Mouse (Mus musculus) macrophage (primary cell): ENCODE data around the gene Cdcp1. TPM values are rescaled to one million over a fixed set of nuclear protein-coding genes. Genes with fewer than 3 reads are reported as not detected.

Experiments
- H3K27ac ChIP-seq: fragments of 350-480 bp; formaldehyde crosslinking; 2 replicates; pipeline ENCODE4 v1.9.0; 2021
- H3K36me3 ChIP-seq: fragments of 350-480 bp; formaldehyde crosslinking; 2 replicates; pipeline ENCODE4 v1.9.0; 2021; ENCODE audit errors: inconsistent target
- H3K4me3 ChIP-seq: fragments of 350-480 bp; formaldehyde crosslinking; 2 replicates; pipeline ENCODE4 v1.9.0; 2021; ENCODE audit errors: inconsistent target
- H3K79me2 ChIP-seq: fragments of 350-480 bp; formaldehyde crosslinking; 2 replicates; pipeline ENCODE4 v1.9.0; 2021; ENCODE audit errors: inconsistent target
- WGBS: methylation state at CpG from one replicate; pipeline ENCODE4 v1.1.7; 2026; ENCODE audit warnings: inconsistent platforms; ENCODE audit not compliant: missing documents; 5-methylcytosine and 5-hydroxymethylcytosine counted together
- polyA plus RNA-seq: library from polyadenylated mRNA; stranded (reverse); fragments of 250-400 nt; gene quantifications from 3 replicates; pipeline ENCODE4 v1.2.4, GENCODE M21; 2018; ENCODE audit warnings: inconsistent platforms
- total RNA-seq, 78 experiments: library from RNA; depleted of rRNA; stranded (reverse); fragments of 250-400 nt; gene quantifications; 1 replicate in 9 of 78; 2 replicates in 24 of 78; 3 replicates in 43 of 78; 4 replicates in 2 of 78; pipeline ENCODE4 v1.2.4; 2018; ENCODE audit warnings: inconsistent platforms in 56 of 78

Gene Cdcp1
- total RNA-seq (2018; cell fraction: chromatin; rRNA removed), result not detected
- total RNA-seq (2018; cell fraction: cytosol; rRNA removed), result under 1 TPM in 6 of 26 experiments, not detected in 20; 0.03 to 0.05 (median 0.04) TPM
- total RNA-seq (2018; cell fraction: nucleus; rRNA removed), result under 1 TPM in 1 of 26 experiments, not detected in 25; 0.29 TPM
- polyA plus RNA-seq, result 0.06 TPM in 1 of 3 replicates, not detected in the others

GRCm38 (mm10) chr9:123215621-123216440 lies at the start of gene Cdcp1:
TSS of gene Cdcp1 (minus strand) at chr9:123216038.
- Histone ChIP-seq H3K4me3 (no peak within 1 kb of the TSS), H3K79me2 (no peaks in the 10 kb centered on the region), H3K27ac (no peak within 1 kb of the TSS), H3K36me3 (no peaks in the 10 kb centered on the region)
- WGBS, result 11% methylated on average over 45 of the region's 45 CpGs

DNA sequence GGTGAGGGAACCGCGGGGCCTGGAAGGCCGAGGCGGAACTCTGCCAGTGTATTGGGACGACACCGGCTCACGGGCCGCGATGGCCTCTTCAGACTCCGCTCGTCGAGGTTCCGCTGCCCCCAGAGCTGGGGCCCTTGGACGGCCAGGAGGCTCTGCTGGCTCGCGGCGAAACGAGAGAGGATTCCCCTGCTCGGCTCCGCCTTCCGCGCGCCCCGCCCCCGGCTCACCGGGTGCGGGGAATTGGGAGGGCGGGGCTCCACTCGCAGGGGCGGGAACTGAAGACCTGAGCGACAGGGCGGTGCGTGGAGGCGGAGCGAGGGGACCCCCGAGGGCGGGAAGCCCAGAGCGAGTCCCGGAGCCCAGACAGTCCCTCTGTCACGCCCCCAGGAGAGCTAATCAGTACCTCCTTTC lies 44.8 kb upstream of the Cdcp1 start, which contains the start of gene Tmem158:
Tmem158 (minus strand) TSS at position 154 of the 411 bp plus-strand sequence.
- H3K79me2 ChIP-seq, result no peaks in the 10 kb centered on the region
- H3K36me3 ChIP-seq, result no peaks in the 10 kb centered on the region
- H3K27ac ChIP-seq, result no peak within 1 kb of the TSS
- WGBS, result under 1% methylated on average over 38 of the region's 40 CpGs
- peak within 1 kb of the TSS; percentile 15; the same call in 1 of the 2 replicates for H3K4me3 ChIP-seq

DNA sequence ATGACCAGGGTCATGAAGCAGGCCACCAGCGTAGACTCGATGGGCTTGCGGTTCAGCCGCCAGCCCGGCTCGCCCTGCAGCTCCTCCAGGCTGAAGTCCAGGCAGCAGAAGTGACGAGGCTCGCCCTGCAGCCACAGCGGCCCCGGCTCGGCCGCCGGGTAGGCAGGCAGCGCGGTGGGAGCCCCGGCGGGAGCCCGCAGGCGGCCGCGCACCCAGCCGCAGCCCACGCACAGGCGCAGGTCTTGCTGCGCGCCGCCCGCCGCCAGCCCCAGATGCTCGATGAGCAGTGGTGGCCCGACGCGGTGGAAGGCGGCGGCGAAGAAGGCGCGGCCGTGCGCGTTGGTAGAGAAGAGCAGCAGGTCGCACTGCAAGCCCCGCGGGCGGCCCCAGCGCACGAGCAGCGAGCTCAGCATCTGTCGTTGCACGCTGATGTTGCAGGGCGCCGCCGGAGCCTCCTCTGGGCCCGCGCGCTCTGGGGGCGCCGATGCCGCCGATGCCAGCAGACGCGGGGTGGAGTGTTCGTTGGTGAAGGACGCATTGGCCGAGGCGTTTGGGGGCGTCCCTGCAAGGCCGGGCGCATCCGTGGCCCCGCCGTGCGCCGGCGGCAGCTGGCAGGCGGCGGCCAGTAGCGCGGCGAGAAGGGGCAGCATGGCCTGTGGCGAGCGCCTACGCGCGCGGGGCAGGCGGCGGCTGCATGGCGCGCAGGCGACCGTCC lies 44.2 kb upstream of the Cdcp1 start:
- Histone ChIP-seq H3K79me2 (no peaks in the 10 kb centered on the region), H3K4me3 (no peak overlapping the region), H3K27ac (no peak overlapping the region), H3K36me3 (no peaks in the 10 kb centered on the region)
- WGBS, result under 1% methylated on average over 89 of the region's 92 CpGs

GRCm38 (mm10) chr9:123259461-123259895 lies 43.6 kb upstream of the Cdcp1 start:
- Histone ChIP-seq H3K4me3 (no peak overlapping the region; the same call in 1 of the 2 replicates), H3K36me3 (no peaks in the 10 kb centered on the region), H3K27ac (no peak overlapping the region), H3K79me2 (no peaks in the 10 kb centered on the region)
- 3% methylated on average over 43 of the region's 45 CpGs for WGBS

GRCm38 (mm10) chr9:123258796-123259195 lies 43.0 kb upstream of the Cdcp1 start:
- no peak overlapping the region for H3K27ac ChIP-seq
- no peaks in the 10 kb centered on the region for H3K36me3 ChIP-seq
- no peaks in the 10 kb centered on the region for H3K79me2 ChIP-seq
- 83% methylated on average over 10 of the region's 10 CpGs for WGBS
- no peak overlapping the region for H3K4me3 ChIP-seq

DNA sequence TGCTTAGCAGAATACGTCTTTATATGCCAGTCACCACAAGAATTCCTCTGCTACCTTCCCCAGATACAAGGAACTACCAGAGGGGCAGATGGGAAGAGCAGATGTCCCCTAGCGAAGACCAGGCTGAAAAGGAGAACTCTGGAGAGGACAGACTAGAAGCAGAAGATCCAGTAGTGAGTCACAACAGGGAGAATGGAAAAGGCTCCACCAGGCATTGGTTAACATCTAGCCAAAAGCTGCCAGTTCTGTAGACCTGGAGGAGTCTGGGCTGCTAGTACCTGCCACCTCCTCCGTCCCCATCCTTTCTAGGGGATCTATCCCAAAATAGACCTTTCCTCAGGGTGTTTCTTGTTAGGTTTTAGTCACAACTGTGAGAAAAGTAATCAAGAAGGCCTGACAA lies 39.9 kb upstream of the Cdcp1 start:
- WGBS, result 94% methylated on average over 3 of the region's 3 CpGs

DNA sequence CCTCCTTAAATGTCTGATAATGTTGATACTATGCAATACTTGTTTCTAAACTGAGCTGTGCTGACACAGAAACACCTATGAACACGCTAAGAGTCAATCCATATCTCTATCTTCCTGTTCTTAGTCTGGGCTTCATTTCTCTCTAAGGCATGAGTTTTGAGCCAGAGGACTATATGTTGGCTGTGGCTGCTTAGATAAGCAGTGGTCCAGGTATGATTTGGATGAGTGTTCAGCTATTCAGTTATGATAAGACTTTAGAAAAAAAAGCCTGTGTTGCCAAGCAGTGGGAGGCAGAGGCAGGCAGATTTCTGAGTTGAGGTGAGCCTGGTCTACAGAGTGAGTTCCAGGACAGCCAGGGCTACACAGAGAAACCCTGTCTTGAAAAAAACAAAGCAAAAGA lies 32.2 kb upstream of the Cdcp1 start:
- H3K79me2 ChIP-seq, result no peaks in the 10 kb centered on the region
- no peak overlapping the region for H3K27ac ChIP-seq
- no peaks in the 10 kb centered on the region for H3K36me3 ChIP-seq
- H3K4me3 ChIP-seq, result no peak overlapping the region
- WGBS, result 80% methylated on average over 1 of the region's 1 CpGs

More for the DNA sequence above, 39.9 kb upstream of the Cdcp1 start:
- Histone ChIP-seq H3K27ac (no peak overlapping the region), H3K79me2 (no peaks in the 10 kb centered on the region), H3K36me3 (no peaks in the 10 kb centered on the region), H3K4me3 (no peak overlapping the region)

GRCm38 (mm10) chr9:123245146-123245545 lies 29.3 kb upstream of the Cdcp1 start:
- no peaks in the 10 kb centered on the region for H3K79me2 ChIP-seq
- 91% methylated on average over 4 of the region's 4 CpGs for WGBS

DNA sequence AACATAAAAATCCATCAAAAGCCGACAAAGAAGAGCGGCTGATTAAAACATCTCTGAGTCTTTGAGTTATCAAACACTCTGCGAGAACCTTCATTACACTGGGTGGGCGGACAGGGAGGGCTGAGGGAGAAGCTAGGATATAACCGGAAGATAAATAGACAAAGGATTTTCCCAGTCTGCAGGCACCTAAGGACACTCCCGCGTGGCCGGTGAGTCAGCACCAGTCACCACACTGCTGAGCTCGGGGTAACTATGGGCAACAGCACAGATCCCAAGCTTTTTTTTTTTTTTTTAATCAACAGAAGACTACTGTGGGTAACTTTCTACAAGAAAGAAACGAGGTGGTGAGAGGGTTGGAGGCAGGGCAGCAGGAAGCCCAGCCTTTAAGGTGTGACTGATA lies 28.1 kb upstream of the Cdcp1 start:
- Histone ChIP-seq H3K36me3 (no peaks in the 10 kb centered on the region), H3K4me3 (no peak overlapping the region), H3K27ac (no peak overlapping the region), H3K79me2 (no peaks in the 10 kb centered on the region)
- WGBS, result 73% methylated on average over 10 of the region's 10 CpGs

More at GRCm38 (mm10) chr9:123245146-123245545, 29.3 kb upstream of the Cdcp1 start:
- no peak overlapping the region for H3K4me3 ChIP-seq
- H3K36me3 ChIP-seq, result no peaks in the 10 kb centered on the region
- no peak overlapping the region for H3K27ac ChIP-seq

DNA sequence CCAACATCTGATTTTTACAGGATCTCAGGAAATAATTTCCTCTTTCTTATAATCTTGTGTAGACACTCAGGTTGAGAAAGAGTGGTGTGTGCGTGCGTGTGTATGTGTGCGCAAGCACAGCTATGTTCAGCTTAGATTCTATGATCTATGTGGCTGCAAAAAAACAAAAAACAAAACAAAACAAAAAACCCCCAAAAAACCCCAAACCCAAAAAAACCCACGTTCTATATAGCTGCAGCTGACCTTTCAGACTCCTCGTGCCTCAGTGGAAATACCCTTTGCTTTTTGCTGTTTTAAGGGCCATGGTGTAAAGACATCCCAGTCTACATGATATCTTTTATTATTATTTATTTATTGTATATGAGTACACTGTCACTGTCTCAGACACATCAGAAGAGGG lies 25.4 kb upstream of the Cdcp1 start:
- 96% methylated on average over 5 of the region's 5 CpGs for WGBS
- Histone ChIP-seq H3K36me3 (no peaks in the 10 kb centered on the region), H3K79me2 (no peaks in the 10 kb centered on the region), H3K4me3 (no peak overlapping the region), H3K27ac (no peak overlapping the region)

DNA sequence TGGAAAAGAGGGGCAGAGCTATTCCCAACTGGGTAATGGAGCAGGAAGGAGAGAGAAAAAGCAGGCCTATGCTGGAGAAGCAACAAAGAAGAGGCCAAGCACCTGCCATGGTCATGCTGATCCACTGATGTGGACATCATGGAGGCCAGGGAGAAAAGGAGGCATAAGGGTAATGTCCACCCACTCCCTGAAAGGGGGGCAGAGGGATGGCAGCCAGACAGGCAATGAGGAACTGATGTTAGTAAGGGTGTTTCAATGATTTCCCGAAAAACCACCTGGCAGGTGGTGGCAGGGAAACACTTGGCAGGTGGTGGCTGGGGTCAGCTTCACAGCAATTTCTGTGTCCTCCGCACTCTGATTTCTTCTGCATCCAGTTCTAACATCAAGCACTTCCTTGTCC lies 24.9 kb upstream of the Cdcp1 start:
- WGBS, result 90% methylated on average over 2 of the region's 2 CpGs
- H3K36me3 ChIP-seq, result no peaks in the 10 kb centered on the region
- no peaks in the 10 kb centered on the region for H3K79me2 ChIP-seq
- H3K4me3 ChIP-seq, result no peak overlapping the region
- no peak overlapping the region for H3K27ac ChIP-seq

DNA sequence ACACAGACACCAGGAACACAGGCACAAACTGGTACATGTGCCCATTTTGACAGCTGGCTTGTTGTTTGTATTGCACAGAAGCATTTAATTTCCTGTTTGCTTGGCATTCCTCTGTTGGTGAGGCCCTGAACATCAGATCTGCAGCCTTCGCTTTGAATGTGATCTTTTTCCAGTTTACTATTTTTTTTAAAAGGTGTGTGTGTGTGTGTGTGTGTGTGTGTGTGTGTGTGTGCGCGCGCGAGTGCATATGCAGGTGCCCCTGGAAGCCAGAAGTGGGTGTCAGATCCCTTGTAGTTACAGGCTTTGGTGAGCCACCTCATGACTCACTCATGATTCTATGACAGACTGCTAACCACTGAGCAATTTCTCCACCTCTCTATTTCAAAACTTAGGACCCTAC lies 24.4 kb upstream of the Cdcp1 start:
- Histone ChIP-seq H3K27ac (no peak overlapping the region), H3K36me3 (no peaks in the 10 kb centered on the region), H3K4me3 (no peak overlapping the region), H3K79me2 (no peaks in the 10 kb centered on the region)
- WGBS, result 97% methylated on average over 5 of the region's 5 CpGs

DNA sequence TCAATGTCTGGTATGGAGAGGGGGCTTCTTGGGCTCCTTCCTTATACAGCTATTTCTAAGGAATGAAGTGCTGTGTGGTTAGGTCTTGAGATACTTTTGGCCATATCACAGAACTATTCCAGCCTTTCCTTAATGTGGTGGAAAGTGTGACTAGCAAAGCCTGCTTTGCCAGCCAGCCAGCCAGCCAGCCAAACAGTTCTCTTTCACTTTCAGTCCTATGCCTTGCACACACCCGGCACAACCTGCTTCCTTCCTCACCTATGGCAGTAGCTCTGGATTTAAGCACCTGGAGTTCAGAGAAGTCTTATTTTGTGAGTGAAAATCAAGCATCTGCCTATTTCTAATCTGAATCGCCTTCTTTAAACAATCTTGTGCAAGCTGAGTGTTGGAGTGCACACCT lies 23.8 kb upstream of the Cdcp1 start:
- Histone ChIP-seq H3K36me3 (no peaks in the 10 kb centered on the region), H3K79me2 (no peaks in the 10 kb centered on the region), H3K27ac (no peak overlapping the region), H3K4me3 (no peak overlapping the region)
- 44% methylated on average over 2 of the region's 2 CpGs for WGBS

DNA sequence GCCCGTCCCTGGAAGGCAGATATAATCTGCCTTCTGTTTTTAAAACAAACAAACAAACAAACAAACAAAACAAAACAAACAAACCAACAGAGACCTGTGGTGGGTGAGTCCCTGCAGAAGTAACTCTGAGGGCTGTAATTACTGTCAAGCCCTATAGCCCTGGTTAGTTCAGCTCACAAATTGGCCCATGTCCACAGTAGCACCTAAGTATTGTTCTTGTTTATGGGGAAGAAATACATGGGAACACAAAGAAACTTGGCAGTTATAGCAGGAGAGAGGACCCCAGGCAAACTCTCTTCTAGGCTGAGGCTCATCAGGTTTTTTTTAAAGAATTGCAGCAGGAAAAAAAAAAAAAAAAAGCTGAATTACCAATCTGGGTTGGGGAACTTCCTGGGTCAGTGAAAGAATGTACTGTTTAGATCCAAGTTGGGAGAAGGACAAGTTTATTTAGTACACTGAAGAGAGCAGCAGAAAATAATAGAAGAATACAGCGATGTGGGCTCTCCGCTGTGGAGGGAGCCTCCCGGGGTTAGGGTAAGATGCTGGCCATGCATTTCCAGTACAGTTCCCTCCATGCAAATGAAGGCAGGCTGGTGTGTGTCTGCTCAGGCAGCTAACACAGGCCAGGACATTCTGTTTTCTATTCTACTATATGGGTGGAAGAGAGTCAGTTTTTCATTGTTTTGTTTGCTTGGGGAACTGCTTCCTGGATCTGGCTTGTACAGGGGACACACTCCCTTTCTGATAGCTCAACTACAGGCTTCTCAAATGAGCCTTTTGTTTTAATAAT lies 22.6 kb upstream of the Cdcp1 start:
- 83% methylated on average over 4 of the region's 4 CpGs for WGBS
- no peaks in the 10 kb centered on the region for H3K79me2 ChIP-seq
- no peaks in the 10 kb centered on the region for H3K36me3 ChIP-seq
- no peak overlapping the region for H3K27ac ChIP-seq
- no peak overlapping the region for H3K4me3 ChIP-seq
